Mouse (Mus musculus) liver, embryonic 11.5 days (tissue): Measurements from ENCODE around the gene Mmp8. TPM values are rescaled to one million over a fixed set of nuclear protein-coding genes. Genes with fewer than 3 reads are reported as not detected.

Experiments used
- ATAC-seq: fragments of 200-750 bp; cut with Nextera tagmentation; replicated peaks from 2 replicates; pipeline ENCODE4 v1.8.0; 2017; ENCODE audit warnings: moderate number of reproducible peaks, mild to moderate bottlenecking, moderate TSS enrichment, moderate library complexity; ENCODE audit not compliant: low FRiP score
- DNase-seq: peaks from one replicate; pipeline ENCODE4 v3.0.0-alpha.2; 2017; ENCODE audit warnings: low spot score
- H3K27ac ChIP-seq: fragments of 300-500 bp; sonication (generic); 2 replicates; pipeline ENCODE4 v1.5.1; 2014; ENCODE audit warnings: mild to moderate bottlenecking, low read depth, low read length, control low read depth
- H3K27me3 ChIP-seq: fragments of 300-500 bp; sonication (generic); replicated peaks from 2 replicates; pipeline ENCODE4 v1.6.1; 2014; ENCODE audit warnings: low read length, mixed read lengths; ENCODE audit not compliant: control insufficient read depth, insufficient read depth
- H3K36me3 ChIP-seq: fragments of 300-500 bp; sonication (generic); 2 replicates; pipeline ENCODE4 v1.6.1; 2014; ENCODE audit warnings: mild to moderate bottlenecking, low read length, moderate library complexity, mixed read lengths; ENCODE audit not compliant: control insufficient read depth, insufficient read depth
- H3K4me1 ChIP-seq: fragments of 300-500 bp; sonication (generic); replicated peaks from 2 replicates; pipeline ENCODE4 v1.6.1; 2014; ENCODE audit warnings: low read length, mixed read lengths; ENCODE audit not compliant: control insufficient read depth, insufficient read depth
- H3K4me2 ChIP-seq: fragments of 300-500 bp; sonication (generic); 2 replicates; pipeline ENCODE4 v1.6.1; 2014; ENCODE audit warnings: mild to moderate bottlenecking, control low read depth, moderate library complexity
- H3K4me3 ChIP-seq: fragments of 300-500 bp; sonication (generic); 2 replicates; pipeline ENCODE4 v1.5.1; 2014; ENCODE audit warnings: low read depth, low read length, control low read depth
- H3K9ac ChIP-seq: fragments of 300-500 bp; sonication (generic); 2 replicates; pipeline ENCODE4 v1.6.1; 2014; ENCODE audit warnings: low read depth, low read length, control low read depth
- H3K9me3 ChIP-seq: fragments of 300-500 bp; sonication (generic); 2 replicates; pipeline ENCODE4 v1.6.1; 2016; ENCODE audit warnings: low read length, inconsistent platforms, mixed read lengths; ENCODE audit not compliant: control insufficient read depth
- WGBS: fragments of 180-500 bp; shearing (Covaris S2); extraction: QIAGEN DNeasy Blood & Tissue Kit; methylation state at CpG from one replicate; pipeline ENCODE4 v1.1.7; 2014; 5-methylcytosine and 5-hydroxymethylcytosine counted together
- polyA plus RNA-seq: library from polyadenylated mRNA; unstranded; fragments of >200 nt; fragmentation: Nextera tagmentation; extraction: Ambion mirVana; gene quantifications from 2 replicates; pipeline ENCODE4 v1.2.1, GENCODE M21; 2014

Gene Mmp8
- polyA plus RNA-seq, 1 experiment from 2014 or later = 0.48 TPM

GRCm38 (mm10) chr9:7551943-7552342 is 6.3 kb upstream of the Mmp8 start:
- ATAC-seq = no peak
- no peak overlapping the region for H3K27ac ChIP-seq
- no peak overlapping the region for H3K9ac ChIP-seq

GRCm38 (mm10) chr9:7553536-7553935 is 4.7 kb upstream of the Mmp8 start:
- no peak overlapping the region for H3K9ac ChIP-seq
- H3K36me3 ChIP-seq = no peaks in the 10 kb centered on the region
- H3K4me3 ChIP-seq = no peak overlapping the region
- H3K9me3 ChIP-seq = no peaks in the 10 kb centered on the region
- no peaks in the 10 kb centered on the region for H3K27me3 ChIP-seq
- H3K27ac ChIP-seq = no peak overlapping the region
- H3K4me2 ChIP-seq = no peak overlapping the region
- 70% methylated on average over 3 of the region's 3 CpGs for WGBS
- no peak for DNase-seq
- ATAC-seq = no peak
- no peaks in the 10 kb centered on the region for H3K4me1 ChIP-seq

More at GRCm38 (mm10) chr9:7551943-7552342, 6.3 kb upstream of the Mmp8 start:
- H3K36me3 ChIP-seq = no peaks in the 10 kb centered on the region
- no peak for DNase-seq
- no peak overlapping the region for H3K4me3 ChIP-seq
- no peak overlapping the region for H3K4me2 ChIP-seq
- H3K9me3 ChIP-seq = no peaks in the 10 kb centered on the region
- no peaks in the 10 kb centered on the region for H3K27me3 ChIP-seq
- no peaks in the 10 kb centered on the region for H3K4me1 ChIP-seq

GRCm38 (mm10) chr9:7554382-7554781 is 3.9 kb upstream of the Mmp8 start:
- Histone ChIP-seq H3K9me3 (no peaks in the 10 kb centered on the region), H3K4me2 (no peak overlapping the region), H3K4me1 (no peaks in the 10 kb centered on the region), H3K27ac (no peak overlapping the region), H3K9ac (no peak overlapping the region), H3K36me3 (no peaks in the 10 kb centered on the region), H3K4me3 (no peak overlapping the region), H3K27me3 (no peaks in the 10 kb centered on the region)
- ATAC-seq = no peak
- 30% methylated on average over 3 of the region's 3 CpGs for WGBS
- no peak for DNase-seq

GRCm38 (mm10) chr9:7560026-7560425 is 1.8 kb downstream of the Mmp8 start:
- Histone ChIP-seq H3K4me2 (no peak overlapping the region), H3K9me3 (no peaks in the 10 kb centered on the region), H3K27ac (no peak overlapping the region), H3K9ac (no peak overlapping the region), H3K4me3 (no peak overlapping the region), H3K36me3 (no peaks in the 10 kb centered on the region), H3K4me1 (no peaks in the 10 kb centered on the region), H3K27me3 (no peaks in the 10 kb centered on the region)
- WGBS = 72% methylated on average over 4 of the region's 4 CpGs
- ATAC-seq (no peak), DNase-seq (no peak)

GRCm38 (mm10) chr9:7567376-7567775 is 9.1 kb downstream of the Mmp8 start:
- H3K27me3 ChIP-seq = no peaks in the 10 kb centered on the region
- no peak overlapping the region for H3K4me2 ChIP-seq
- ATAC-seq = no peak
- H3K9ac ChIP-seq = no peak overlapping the region
- no peak for DNase-seq
- no peaks in the 10 kb centered on the region for H3K4me1 ChIP-seq
- H3K36me3 ChIP-seq = no peaks in the 10 kb centered on the region
- no peak overlapping the region for H3K4me3 ChIP-seq
- no peak overlapping the region for H3K27ac ChIP-seq
- WGBS = 57% methylated on average over 7 of the region's 7 CpGs
- no peaks in the 10 kb centered on the region for H3K9me3 ChIP-seq

GRCm38 (mm10) chr9:7567923-7568322 is 9.7 kb downstream of the Mmp8 start:
- 56% methylated on average over 2 of the region's 2 CpGs for WGBS
- no peak for ATAC-seq
- H3K9ac ChIP-seq = no peak overlapping the region
- H3K36me3 ChIP-seq = no peaks in the 10 kb centered on the region
- no peak overlapping the region for H3K27ac ChIP-seq
- no peak for DNase-seq
- H3K4me3 ChIP-seq = no peak overlapping the region
- no peaks in the 10 kb centered on the region for H3K27me3 ChIP-seq
- no peaks in the 10 kb centered on the region for H3K4me1 ChIP-seq
- no peak overlapping the region for H3K4me2 ChIP-seq
- H3K9me3 ChIP-seq = no peaks in the 10 kb centered on the region

GRCm38 (mm10) chr9:7570485-7570884 is 12.2 kb downstream of the Mmp8 start:
- WGBS = 83% methylated on average over 1 of the region's 1 CpGs

GRCm38 (mm10) chr9:7571162-7571561 is 12.9 kb downstream of the Mmp8 start, which contains the start of gene Mmp27:
Gene Mmp27, plus strand, starts transcription at chr9:7571396.
- Histone ChIP-seq H3K36me3 (no peaks in the 10 kb centered on the region), H3K9ac (no peak within 1 kb of the TSS), H3K4me3 (no peak within 1 kb of the TSS), H3K27ac (no peak within 1 kb of the TSS), H3K9me3 (no peaks in the 10 kb centered on the region), H3K4me1 (no peaks in the 10 kb centered on the region), H3K27me3 (no peaks in the 10 kb centered on the region), H3K4me2 (no peak within 1 kb of the TSS)
- 53% methylated on average over 4 of the region's 4 CpGs for WGBS
- DNase-seq (no peak), ATAC-seq (no peak; the same call in 1 of the 2 replicates)

More at GRCm38 (mm10) chr9:7570485-7570884, 12.2 kb downstream of the Mmp8 start:
- Histone ChIP-seq H3K36me3 (no peaks in the 10 kb centered on the region), H3K9me3 (no peaks in the 10 kb centered on the region), H3K4me1 (no peaks in the 10 kb centered on the region), H3K27me3 (no peaks in the 10 kb centered on the region), H3K4me3 (no peak overlapping the region), H3K4me2 (no peak overlapping the region), H3K9ac (no peak overlapping the region), H3K27ac (no peak overlapping the region)
- ATAC-seq = peak; percentile 43; the same call in 1 of the 2 replicates
- DNase-seq = no peak

GRCm38 (mm10) chr9:7572188-7572587 is 13.9 kb downstream of the Mmp8 start:
- 74% methylated on average over 7 of the region's 7 CpGs for WGBS
- Histone ChIP-seq H3K4me3 (no peak overlapping the region), H3K4me2 (no peak overlapping the region), H3K27me3 (no peaks in the 10 kb centered on the region), H3K27ac (no peak overlapping the region), H3K9ac (no peak overlapping the region), H3K36me3 (no peaks in the 10 kb centered on the region), H3K4me1 (no peaks in the 10 kb centered on the region), H3K9me3 (no peaks in the 10 kb centered on the region)
- peak; percentile 39; the same call in 1 of the 2 replicates for ATAC-seq
- DNase-seq = no peak
